Mouse (Mus musculus) CD4-positive, CD25-positive, alpha-beta regulatory T cell, adult 4 months (primary cell): ENCODE measurements around the gene Gcc1. TPM values are rescaled to one million over a fixed set of nuclear protein-coding genes. Genes with fewer than 3 reads are reported as not detected.

Experiments used
- ATAC-seq: one replicate; pipeline ENCODE4 v1.8.0; 2017
- polyA plus RNA-seq, 2 experiments: library from polyadenylated mRNA; unstranded; fragments of 100-300 nt; shearing (Covaris generic); gene quantifications; one replicate each; pipeline ENCODE4 v1.2.1; 2017

The Gcc1 gene
- polyA plus RNA-seq: 10 to 100 TPM in 1 of 2 experiments, 1 to 10 TPM in 1; 7.9 to 15.8 TPM

- ATAC-seq: no peak
Observed at GRCm38 (mm10) chr6:28428290-28428689, at the start of gene Gcc1. Gene Gcc1 (minus strand): TSS chr6:28428390.

GRCm38 (mm10) chr6:28474839-28475238, 46.6 kb upstream of the Gcc1 start, which contains the start of gene Snd1:
Gene Snd1 (plus strand): TSS chr6:28475139.
- no peak for ATAC-seq

- no peak for ATAC-seq
Observed at GRCm38 (mm10) chr6:28474211-28474610, 46.0 kb upstream of the Gcc1 start.

- ATAC-seq: no peak
Observed at GRCm38 (mm10) chr6:28471284-28472035, 43.3 kb upstream of the Gcc1 start.

GRCm38 (mm10) chr6:28470621-28471020, 42.4 kb upstream of the Gcc1 start:
- ATAC-seq: no peak

GRCm38 (mm10) chr6:28470017-28470602, 41.9 kb upstream of the Gcc1 start:
- ATAC-seq: no peak

GRCm38 (mm10) chr6:28464630-28465029, 36.4 kb upstream of the Gcc1 start:
- ATAC-seq: no peak

- peak; percentile 54 for ATAC-seq
Observed at GRCm38 (mm10) chr6:28460534-28460933, 32.3 kb upstream of the Gcc1 start.

- ATAC-seq: no peak
Observed at GRCm38 (mm10) chr6:28459221-28459668, 31.1 kb upstream of the Gcc1 start.

- no peak for ATAC-seq
Observed at GRCm38 (mm10) chr6:28450977-28451376, 22.8 kb upstream of the Gcc1 start.

GRCm38 (mm10) chr6:28450481-28450880, 22.3 kb upstream of the Gcc1 start:
- ATAC-seq: no peak

- ATAC-seq: no peak
Observed at GRCm38 (mm10) chr6:28449253-28449652, 21.1 kb upstream of the Gcc1 start, which contains the start of gene Pax4. Gene Pax4 (minus strand): TSS chr6:28449353.

- no peak for ATAC-seq
Observed at GRCm38 (mm10) chr6:28447937-28448336, 19.7 kb upstream of the Gcc1 start.

GRCm38 (mm10) chr6:28431538-28431855, 3.3 kb upstream of the Gcc1 start:
- ATAC-seq: no peak

- no peak for ATAC-seq
Observed at GRCm38 (mm10) chr6:28430795-28431537, 2.8 kb upstream of the Gcc1 start.

GRCm38 (mm10) chr6:28429870-28430269, 1.7 kb upstream of the Gcc1 start:
- no peak for ATAC-seq

GRCm38 (mm10) chr6:28427096-28427839, 922 bp downstream of the Gcc1 start, which contains the start of gene Fscn3:
Gene Fscn3 (plus strand): TSS chr6:28427789.
- ATAC-seq: peak; percentile 60

- no peak for ATAC-seq
Observed at GRCm38 (mm10) chr6:28425019-28425418, 3.2 kb downstream of the Gcc1 start.

- ATAC-seq: no peak
Observed at GRCm38 (mm10) chr6:28423767-28424695, 4.2 kb downstream of the Gcc1 start.

- ATAC-seq: peak; percentile 44
Observed at GRCm38 (mm10) chr6:28423313-28423712, 4.9 kb downstream of the Gcc1 start, which contains the start of gene Arf5. Gene Arf5 (plus strand): TSS chr6:28423560.

GRCm38 (mm10) chr6:28422651-28423290, 5.4 kb downstream of the Gcc1 start:
- no peak for ATAC-seq
